Mouse (Mus musculus) kidney, postnatal 4 days (tissue): Measurements from ENCODE around the gene Usp17lb.
"Not testable (repeated sequence)": the region's sequence is repeated elsewhere in the genome, so short reads cannot be mapped to it uniquely, and the experiment has no call there.

Experiments used
- DNase-seq, 2 experiments: peaks; one replicate each; pipeline ENCODE4 v3.0.0; 2021; ENCODE audit warnings: mixed read lengths in 2 of 2

Gene Usp17lb

DNA sequence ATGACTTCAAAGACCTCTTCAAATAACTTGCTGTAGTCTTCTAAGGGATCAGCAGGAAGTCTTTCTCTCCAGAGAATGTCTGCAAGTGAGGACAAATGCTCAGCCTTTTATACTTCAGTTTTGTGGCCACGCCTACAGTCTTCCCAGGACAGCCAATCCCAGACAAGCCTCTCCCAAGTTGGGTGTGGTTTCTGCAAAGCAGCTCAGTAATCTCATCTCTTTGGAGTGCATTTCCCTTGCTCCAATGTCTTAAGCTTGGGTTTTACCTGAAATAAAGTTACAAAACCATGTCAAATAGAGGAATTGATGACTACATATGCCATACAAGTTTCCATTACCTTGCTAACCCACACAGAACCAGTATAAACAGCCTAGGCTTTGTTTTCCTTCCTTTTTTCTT is at the start of gene Usp17lb:
Usp17lb (minus strand) TSS at position 101 of the 400 bp plus-strand sequence.
- no peak for DNase-seq

DNA sequence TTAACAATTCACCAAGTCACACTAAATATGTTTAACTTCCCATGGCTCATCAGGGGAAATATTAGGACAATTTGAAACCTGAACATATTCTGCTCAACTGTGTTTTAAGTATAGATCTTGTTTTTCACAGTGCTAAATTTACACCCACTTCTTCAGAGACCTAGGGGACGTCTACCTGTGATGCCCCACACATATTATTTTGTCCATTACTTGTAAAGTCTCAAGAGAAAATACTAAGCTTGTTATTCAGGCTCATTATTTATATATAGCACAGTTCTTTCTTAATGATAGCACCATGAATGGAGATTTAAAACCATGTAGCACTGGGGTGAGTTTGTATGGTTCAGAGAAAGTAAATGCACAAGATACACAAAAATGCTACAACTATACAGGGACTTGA is 35.3 kb upstream of the Usp17lb start, which contains the start of gene Olfr665:
Olfr665 (plus strand) TSS at position 301 of the 400 bp plus-strand sequence.
- no peak for DNase-seq

DNA sequence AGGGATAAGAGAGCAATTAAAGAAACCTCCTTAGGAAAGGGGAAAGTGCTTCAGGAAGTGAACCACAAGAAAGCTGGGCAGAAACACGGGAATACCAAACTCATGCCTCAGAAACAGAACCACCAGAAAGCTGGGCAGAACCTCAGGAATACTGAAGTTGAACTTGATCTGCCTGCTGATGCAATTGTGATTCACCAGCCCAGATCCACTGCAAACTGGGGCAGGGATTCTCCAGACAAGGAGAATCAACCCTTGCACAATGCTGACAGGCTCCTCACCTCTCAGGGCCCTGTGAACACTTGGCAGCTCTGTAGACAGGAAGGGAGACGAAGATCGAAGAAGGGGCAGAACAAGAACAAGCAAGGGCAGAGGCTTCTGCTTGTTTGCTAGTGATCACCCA is 19.0 kb upstream of the Usp17lb start:
- no peak for DNase-seq

DNA sequence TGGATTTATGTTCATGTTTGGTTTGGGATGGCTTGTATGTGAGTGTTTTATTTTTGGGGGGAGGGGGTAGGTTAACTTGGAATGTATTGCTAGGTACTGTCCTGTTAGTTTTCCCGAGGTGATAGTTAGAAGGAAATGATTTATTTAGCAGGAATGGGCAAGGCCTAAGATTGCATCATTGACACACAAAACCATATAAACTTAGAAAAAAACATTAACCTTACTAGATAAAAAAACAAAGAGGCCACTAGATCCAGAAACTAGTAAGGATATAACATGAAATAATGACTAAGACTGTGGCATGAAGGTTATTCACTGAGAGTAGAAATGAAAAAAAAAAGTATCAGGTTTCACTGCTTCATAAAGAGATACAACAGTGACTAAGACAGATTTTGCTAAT is 15.3 kb upstream of the Usp17lb start:
- DNase-seq: no peak

DNA sequence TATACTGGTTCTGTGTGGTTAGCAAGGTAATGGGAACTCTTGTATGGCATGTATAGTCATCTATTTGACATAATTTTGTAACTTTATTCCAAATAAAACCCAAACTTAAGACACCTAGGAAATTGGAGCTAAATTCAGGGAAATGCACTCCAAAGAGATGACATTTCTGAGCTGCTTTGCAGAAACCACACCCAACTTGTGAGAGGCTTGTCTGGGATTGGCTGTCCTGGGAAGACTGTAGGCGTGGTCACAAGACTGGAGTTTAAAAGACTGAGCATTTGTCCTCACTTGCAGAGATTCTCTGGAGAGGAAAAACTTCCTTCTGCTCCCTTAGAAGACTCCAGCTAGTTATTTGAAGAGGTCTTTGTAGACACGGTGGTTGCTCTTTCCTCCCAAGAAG is 14.3 kb upstream of the Usp17lb start, which contains the start of gene Usp17la:
Usp17la (plus strand) TSS at position 301 of the 400 bp plus-strand sequence.
- not testable (repeated sequence) for DNase-seq

DNA sequence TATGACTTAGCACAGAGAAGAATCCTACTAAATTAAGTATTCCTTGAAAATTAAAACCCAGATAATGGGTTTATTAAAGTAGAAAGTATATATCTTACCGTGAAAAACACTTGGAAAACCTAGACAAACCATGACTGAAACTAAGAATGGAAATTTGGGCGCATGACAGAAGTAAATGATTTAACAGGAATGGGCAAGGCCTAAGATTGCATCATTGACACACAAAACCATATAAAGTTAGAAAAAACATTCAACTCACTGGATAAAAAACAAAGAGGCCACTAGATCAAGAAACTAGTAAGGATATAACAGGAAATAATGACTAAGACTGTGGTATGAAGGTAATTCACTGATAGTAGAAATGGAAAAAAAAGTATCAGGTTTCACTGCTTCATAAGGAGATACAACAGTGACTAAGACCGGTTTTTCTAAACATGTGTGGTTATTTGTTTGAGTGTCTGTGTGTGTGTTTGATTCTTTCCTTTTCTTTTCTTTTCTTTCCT is 12.9 kb upstream of the Usp17lb start:
- DNase-seq: no peak

GRCm38 (mm10) chr7:104851546-104851945 is 9.1 kb upstream of the Usp17lb start:
- not testable (repeated sequence) for DNase-seq

- DNase-seq: no peak
These were observed 1.4 kb upstream of the Usp17lb start for GRCm38 (mm10) chr7:104843731-104844287.

DNA sequence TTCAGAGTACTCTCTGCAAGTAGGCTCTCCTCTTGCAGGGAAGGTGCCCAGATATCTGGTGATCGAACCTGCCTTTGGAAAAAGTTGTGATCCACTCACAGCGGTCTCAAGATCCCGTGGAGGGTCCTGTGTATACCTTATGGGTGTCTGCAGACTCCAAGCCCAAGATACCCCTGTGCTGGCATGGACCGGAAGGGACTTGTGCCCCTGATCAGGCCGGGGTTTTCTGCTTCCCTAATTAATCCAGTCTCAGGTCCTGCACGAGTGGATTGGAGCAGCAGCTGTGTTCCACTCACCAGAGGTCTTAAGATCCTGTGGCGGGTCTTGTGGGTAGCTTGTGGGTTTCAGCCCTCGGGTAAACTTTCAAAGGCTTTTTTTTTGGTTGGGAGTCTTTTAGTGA is 32.1 kb downstream of the Usp17lb start:
- not testable (repeated sequence) for DNase-seq

DNA sequence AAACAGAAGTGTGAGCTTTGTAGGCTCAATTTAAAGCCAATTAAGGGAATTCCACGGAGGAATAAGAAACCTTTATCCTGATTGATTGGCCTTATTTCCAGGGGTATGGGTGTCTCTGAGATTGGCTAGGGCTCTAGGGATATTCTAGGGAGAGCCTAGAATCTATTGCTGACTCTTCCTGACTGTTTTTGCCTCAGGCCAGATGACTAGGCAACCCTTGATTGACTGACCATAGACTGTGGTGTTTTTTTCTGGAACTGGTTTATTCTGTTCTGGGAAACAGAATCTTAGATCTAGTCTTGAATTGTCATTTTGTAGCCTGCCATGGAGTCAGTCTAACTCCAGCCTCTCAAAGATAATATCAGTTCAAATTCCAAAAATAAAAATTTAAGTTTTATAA is 51.6 kb downstream of the Usp17lb start:
- DNase-seq: no peak
